Mouse (Mus musculus): ENCODE data around the gene Armh3.

GRCm38 (mm10) chr19:45827736-45828135 lies 170.6 kb downstream of the Armh3 start:
- TF ChIP-seq CTCF (IDR thresholded peaks at IDR 0.05; ENCODE audit: extremely low read depth, insufficient read depth, insufficient read length, insufficient replicate concordance) (no peak), POLR2A (IDR thresholded peaks at IDR 0.05; ENCODE audit: low read depth, low read length) (no peak)
